Mouse (Mus musculus) ovary, adult 18-20 months (tissue): ENCODE measurements around the gene Krba1.
A peak's percentile ranks its signal among the peaks of the same experiment; 100 is the strongest.

Source experiments
- DNase-seq: peaks from one replicate; pipeline ENCODE4 v3.0.0; 2022; ENCODE audit warnings: low spot score, mixed read lengths

Gene Krba1

GRCm38 (mm10) chr6:48395105-48396007, at the start of gene Krba1:
Krba1 (plus strand) TSS chr6:48395586.
- DNase-seq = peak; percentile 71

- DNase-seq = no peak
Observed at GRCm38 (mm10) chr6:48358897-48359296, 36.5 kb upstream of the Krba1 start.

GRCm38 (mm10) chr6:48366322-48366996, 28.9 kb upstream of the Krba1 start:
- DNase-seq = no peak

GRCm38 (mm10) chr6:48388221-48388620, 7.2 kb upstream of the Krba1 start:
- no peak for DNase-seq

GRCm38 (mm10) chr6:48393811-48394210, 1.6 kb upstream of the Krba1 start:
- no peak for DNase-seq

GRCm38 (mm10) chr6:48396008-48396595, 716 bp downstream of the Krba1 start:
- no peak for DNase-seq

GRCm38 (mm10) chr6:48396686-48397085, 1.3 kb downstream of the Krba1 start:
- DNase-seq = no peak

GRCm38 (mm10) chr6:48397336-48397735, 1.9 kb downstream of the Krba1 start:
- DNase-seq = no peak

GRCm38 (mm10) chr6:48399906-48400305, 4.5 kb downstream of the Krba1 start:
- DNase-seq = no peak

GRCm38 (mm10) chr6:48404071-48404470, 8.7 kb downstream of the Krba1 start:
- DNase-seq = no peak

GRCm38 (mm10) chr6:48409726-48410343, 14.4 kb downstream of the Krba1 start:
- no peak for DNase-seq

- no peak for DNase-seq
Observed at GRCm38 (mm10) chr6:48410551-48410950, 15.2 kb downstream of the Krba1 start.

- no peak for DNase-seq
Observed at GRCm38 (mm10) chr6:48411193-48412092, 16.1 kb downstream of the Krba1 start.

GRCm38 (mm10) chr6:48412147-48412546, 16.8 kb downstream of the Krba1 start:
- no peak for DNase-seq

- no peak for DNase-seq
Observed at GRCm38 (mm10) chr6:48412662-48413061, 17.3 kb downstream of the Krba1 start.

GRCm38 (mm10) chr6:48413081-48413480, 17.7 kb downstream of the Krba1 start:
- no peak for DNase-seq

- no peak for DNase-seq
Observed at GRCm38 (mm10) chr6:48414886-48415285, 19.5 kb downstream of the Krba1 start.

GRCm38 (mm10) chr6:48415636-48416035, 20.2 kb downstream of the Krba1 start:
- DNase-seq = peak; percentile 52

- DNase-seq = no peak
Observed at GRCm38 (mm10) chr6:48416486-48416885, 21.1 kb downstream of the Krba1 start.

GRCm38 (mm10) chr6:48420647-48421046, 25.3 kb downstream of the Krba1 start:
- DNase-seq = no peak

- no peak for DNase-seq
Observed at GRCm38 (mm10) chr6:48423336-48423735, 27.9 kb downstream of the Krba1 start.
